Mouse (Mus musculus): ENCODE results near the gene Tnfsf13b.

Gene Tnfsf13b

GRCm38 (mm10) chr8:10049162-10049561, 42.9 kb downstream of the Tnfsf13b start:
- no peak for DNase-seq

- DNase-seq: no peak
Measured at GRCm38 (mm10) chr8:10051576-10051975, 45.3 kb downstream of the Tnfsf13b start.

GRCm38 (mm10) chr8:10053571-10053990, 47.3 kb downstream of the Tnfsf13b start:
- no peak for DNase-seq

GRCm38 (mm10) chr8:10061001-10061400, 54.7 kb downstream of the Tnfsf13b start:
- no peak for DNase-seq

GRCm38 (mm10) chr8:10066906-10067305, 60.6 kb downstream of the Tnfsf13b start:
- no peak for DNase-seq

- DNase-seq: no peak
Measured at GRCm38 (mm10) chr8:10067775-10068174, 61.5 kb downstream of the Tnfsf13b start.

GRCm38 (mm10) chr8:10072347-10072746, 66.1 kb downstream of the Tnfsf13b start:
- DNase-seq: no peak
